Mouse (Mus musculus) gastrocnemius, postnatal 10 days (tissue): ENCODE data around the gene Gm28051. TPM values are rescaled to one million over a fixed set of nuclear protein-coding genes. Genes with fewer than 3 reads are reported as not detected.

Experiments
- DNase-seq: peaks from one replicate; pipeline ENCODE4 v3.0.0; 2021; ENCODE audit warnings: mixed read lengths
- total RNA-seq, 2 experiments: library from RNA; stranded (reverse); gene quantifications; 2 replicates each; pipeline ENCODE4 v1.2.3; 2021

Gm28051 gene
- total RNA-seq, 2 experiments from 2014 or later, result not detected

DNA sequence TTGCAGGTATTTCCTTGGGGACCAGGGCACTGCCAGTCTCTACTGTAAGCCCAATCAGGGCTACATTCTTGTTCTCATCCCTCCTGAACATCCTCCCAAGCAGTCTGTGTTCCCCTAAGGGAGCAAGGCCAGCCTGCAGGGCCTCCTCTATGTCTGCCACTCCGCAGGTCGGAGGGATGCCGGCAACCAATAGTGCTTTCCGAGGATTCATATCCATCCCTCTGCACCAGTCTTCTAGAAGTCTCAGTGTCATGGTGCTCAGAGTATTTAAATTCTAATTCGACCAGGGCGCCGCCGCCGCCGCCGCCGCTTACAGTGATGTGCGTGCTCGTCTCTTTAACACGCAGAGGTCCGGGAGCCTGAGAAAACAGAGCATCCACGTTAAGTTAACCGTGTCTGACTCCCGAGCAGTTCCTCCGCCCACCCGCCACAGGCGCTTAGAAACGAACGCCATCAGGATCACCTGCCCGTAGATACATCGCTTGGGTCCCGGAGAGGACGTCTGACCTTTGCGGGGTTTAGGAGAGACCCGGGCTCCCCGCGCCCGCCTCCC, 14.5 kb downstream of the Gm28051 start:
- no peak for DNase-seq

DNA sequence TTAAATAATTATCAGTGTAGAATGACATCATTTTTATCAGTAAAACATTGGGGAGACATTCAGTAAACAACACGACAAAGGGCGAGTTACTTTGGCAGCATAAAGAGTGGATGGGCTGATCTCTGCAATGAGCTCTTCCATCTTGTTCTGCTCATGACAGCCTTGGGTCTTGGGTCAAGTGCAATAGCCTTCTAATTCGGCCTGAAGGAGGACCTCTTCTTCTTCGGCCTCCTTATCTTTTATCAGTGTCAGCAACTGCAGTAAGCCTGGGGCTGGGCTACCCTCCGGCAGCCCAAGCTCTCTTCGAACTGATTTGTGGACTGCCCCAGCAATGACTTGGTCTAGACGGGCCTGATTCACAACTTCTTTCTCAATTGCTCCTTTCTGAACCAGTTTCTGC, 15.5 kb downstream of the Gm28051 start:
- DNase-seq, result no peak

- no peak for DNase-seq
These were observed 17.3 kb downstream of the Gm28051 start for GRCm38 (mm10) chr12:102740285-102740684.

DNA sequence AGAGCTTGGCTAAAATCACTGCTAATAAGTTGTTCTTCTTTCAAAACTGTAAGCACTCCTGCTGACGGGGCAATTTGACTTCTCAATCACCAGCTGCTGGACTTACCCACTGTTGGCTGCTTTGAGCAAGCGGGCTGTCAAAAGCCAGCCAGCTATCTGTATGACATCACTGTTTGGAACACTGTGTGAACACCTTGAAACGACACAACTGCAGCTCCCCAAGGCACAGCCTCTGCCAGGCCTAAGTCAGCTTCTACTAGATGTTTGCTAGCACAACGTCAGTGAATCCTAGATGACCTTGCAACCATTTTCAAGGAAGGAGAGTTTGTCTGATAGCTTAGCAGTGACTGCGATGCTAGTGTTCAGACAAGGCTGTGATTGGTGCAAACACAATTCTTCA, 18.5 kb downstream of the Gm28051 start:
- DNase-seq, result no peak

GRCm38 (mm10) chr12:102733381-102733780, 24.2 kb downstream of the Gm28051 start:
- peak; percentile 69 for DNase-seq

DNA sequence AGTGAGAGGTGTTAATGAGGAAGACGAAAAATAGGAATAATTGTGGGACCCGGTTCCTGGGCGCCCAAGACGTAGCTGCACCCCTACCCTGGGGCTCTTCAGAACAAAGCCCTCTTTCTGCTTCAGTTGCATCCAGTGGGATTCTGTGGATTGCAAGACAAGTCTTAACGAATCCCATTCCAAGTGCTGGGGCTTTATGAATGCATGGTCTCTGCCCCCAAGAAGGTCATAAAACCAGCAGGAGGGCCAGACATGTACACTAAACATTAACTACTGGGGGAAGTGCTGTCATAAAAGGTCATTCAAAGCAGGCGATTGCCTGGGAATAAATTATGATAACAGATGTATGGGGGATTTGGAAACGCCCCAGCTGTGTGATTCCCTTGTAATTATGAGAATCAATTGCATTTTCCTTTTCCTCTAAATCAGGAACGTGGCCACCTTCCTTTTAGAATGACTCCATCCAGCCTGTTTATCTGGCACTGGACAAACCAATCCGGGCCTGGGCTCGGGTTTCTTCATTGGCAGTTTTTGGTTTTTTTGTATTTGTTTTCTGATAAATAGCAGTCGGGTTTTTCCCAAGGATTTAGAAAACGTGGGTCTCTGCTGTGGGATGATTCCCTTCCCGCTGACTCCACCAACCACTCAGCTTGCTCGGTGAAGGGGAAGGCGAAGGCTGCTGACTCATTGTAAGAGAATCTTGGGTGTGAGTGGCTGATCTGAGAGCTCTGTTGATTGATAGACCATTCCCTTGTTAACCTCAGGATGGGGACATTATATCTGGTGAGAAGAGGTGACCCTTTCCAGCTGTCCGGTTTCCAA, 26.6 kb downstream of the Gm28051 start:
- no peak for DNase-seq

DNA sequence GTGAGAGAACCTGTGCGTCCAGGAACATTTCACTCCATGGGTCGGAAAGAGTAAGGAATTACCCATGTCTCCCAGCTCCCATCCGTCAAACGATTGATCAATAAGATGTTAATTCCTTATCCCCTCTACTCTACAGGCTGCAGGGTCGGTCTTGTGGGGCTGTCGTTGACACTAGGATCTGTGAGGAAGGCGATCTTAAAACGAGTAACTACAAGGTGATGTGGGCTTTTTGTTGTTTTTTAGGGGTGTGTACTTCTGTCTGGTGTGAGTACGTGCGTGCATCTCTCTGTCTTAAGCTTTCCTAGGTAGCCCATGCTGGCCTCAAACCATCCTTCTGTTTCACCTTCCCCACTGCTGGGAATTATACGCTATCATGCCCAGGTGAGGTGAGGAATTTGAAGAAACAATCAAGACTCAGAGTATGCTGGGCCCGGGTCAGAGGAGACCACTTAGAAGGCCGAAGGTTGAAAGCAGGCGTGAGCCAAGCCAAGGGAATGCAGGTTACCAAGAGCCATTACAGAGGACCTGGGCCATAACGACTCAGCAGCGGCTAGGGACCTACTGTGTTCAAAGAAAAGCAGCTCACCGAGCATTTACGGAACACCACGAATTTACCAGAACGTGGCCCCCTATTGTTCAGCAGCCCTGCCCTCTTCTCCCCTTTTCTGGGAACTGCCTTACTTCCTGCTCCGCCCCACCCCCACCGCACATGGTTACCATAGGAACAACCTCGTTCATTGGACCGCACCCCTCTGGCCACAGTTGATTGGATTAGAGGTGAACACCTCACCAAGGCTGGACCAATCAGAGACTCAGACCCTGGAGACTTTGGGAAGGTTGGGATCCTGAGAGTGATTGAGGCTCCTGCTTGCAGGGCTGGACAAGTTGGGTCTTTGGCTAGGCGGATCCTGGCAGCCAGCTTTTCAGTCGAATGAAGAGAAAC, 27.4 kb downstream of the Gm28051 start:
- peak; percentile 26 for DNase-seq

DNA sequence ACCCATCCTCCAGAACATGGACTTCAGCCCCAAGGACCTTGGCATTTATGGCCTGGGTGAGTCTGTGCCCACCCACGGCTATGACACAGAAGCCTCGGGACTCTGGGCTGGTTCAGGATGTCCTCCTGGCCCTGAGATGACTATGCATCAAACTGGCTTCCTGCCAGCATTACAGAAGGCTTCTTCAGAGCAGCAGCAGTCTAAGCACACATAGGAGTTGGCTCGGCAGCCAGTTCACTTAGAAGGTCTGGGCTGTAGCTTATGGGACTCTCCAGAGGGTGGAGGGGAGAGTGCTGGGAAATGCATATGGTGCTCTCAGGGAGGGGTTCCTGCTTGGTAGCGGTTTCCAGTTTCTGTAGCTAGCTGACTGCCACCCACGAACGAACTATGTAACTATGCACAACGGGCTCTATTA, 31.8 kb downstream of the Gm28051 start:
- DNase-seq, result no peak

GRCm38 (mm10) chr12:102725146-102725545, 32.4 kb downstream of the Gm28051 start:
- DNase-seq, result no peak

DNA sequence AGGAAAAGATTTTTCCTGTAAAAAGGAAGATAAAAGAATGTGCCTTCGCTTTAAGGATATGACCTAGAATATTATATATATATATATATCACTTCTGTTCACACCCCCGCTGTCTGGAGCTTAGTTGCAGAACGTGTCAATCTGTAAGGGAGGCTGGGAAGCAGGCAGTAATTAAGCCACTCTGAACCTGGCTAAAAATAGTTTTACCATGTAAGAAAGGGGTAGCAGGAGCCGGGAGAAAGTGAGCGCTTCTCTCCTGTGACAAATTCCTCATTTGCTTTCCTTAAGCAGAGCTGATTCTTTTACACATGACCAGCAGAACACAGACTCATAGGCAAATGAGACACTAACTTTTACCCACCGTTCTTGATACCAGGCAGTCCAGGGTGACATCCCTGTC, 33.7 kb downstream of the Gm28051 start:
- no peak for DNase-seq

DNA sequence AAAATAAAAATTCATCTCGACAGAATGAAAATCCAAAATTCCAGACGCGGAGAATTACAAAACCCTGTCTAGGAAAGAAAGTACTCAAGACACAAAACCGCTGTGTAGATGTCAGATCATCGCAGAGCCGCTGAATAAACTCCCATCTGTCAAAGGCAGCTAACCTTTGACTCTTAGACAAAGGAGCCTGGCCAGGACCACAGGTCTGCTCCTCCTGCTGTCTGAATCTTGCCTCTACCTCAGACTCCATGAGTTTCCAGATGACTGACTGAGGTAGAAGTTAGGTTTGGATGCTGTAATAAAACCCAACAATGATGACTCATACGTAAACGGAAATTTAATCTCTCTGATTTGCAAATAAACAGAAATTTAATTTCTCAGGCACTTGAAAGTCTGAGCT, 34.6 kb downstream of the Gm28051 start:
- DNase-seq, result no peak

GRCm38 (mm10) chr12:102722451-102722850, 35.1 kb downstream of the Gm28051 start:
- DNase-seq, result no peak

- peak; percentile 29 for DNase-seq
These were observed 37.8 kb downstream of the Gm28051 start for GRCm38 (mm10) chr12:102719552-102720315.

DNA sequence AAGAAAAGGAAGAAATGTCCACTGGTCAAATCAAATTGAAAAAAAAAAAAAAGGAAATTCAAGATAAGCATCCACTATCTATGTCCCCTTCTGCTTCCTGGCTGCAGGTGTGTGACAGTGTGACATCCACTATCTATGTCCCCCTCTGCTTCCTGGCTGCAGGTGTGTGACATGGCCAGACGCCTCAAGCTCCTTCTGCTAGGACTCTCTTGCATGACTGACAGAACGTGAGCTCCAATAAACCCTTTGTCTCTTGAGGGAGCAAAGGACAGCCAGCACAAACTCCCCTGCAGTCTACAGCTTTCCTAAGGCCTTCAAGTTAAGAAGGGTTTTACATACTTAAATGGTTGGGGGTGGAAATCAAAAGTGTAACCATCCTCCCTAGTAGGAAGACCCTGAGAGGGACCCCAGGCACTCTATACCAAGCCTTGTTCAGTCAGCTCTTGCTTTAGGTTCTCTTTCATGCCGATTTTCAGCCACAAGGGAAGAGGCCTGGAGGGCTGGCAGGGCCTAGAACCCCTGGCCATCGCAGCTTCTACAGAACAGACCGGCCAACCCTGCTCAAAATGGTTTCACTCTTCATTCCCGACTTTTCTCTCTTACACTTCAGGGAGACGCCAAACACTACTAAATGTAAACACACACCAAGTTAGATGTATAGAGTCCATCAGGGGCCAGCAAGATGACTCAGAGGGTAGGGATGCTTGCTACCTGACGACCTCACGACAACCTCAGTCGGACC, 42.7 kb downstream of the Gm28051 start:
- no peak for DNase-seq

GRCm38 (mm10) chr12:102714116-102714515, 43.4 kb downstream of the Gm28051 start:
- DNase-seq, result no peak

DNA sequence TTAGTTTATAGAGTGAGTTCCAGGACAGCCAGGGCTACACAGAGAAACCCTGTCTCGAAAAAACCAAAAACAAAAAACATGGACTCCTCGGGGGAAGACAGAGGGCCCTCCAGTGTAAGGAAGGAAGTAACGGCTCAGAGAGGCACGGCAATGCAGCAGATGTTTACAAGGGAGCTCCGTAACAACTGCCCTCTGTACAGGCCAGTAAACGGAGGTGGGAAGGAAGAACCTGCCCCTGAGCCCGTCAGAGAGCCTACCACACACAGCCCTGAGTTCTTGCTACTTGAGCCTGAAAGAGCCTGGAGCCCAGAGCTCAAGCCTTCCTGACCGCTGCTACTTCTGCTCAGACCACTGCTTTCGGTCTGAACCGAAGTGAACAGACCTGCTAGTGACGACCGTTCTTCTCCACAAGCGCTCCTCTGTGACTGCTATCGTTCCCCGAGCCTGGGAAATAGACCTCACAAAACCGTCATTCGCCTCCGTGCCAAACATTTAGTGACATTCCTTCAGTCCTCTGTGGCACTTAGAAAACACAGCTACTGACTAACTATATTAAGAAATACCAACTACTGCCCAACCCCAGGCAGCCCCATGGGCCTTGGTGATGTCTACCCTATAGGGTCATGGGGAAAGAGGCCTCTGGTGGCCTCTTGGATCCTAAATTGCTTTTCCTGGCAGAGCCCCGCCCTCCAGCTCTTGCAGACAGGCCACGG, 44.3 kb downstream of the Gm28051 start:
- DNase-seq, result no peak

DNA sequence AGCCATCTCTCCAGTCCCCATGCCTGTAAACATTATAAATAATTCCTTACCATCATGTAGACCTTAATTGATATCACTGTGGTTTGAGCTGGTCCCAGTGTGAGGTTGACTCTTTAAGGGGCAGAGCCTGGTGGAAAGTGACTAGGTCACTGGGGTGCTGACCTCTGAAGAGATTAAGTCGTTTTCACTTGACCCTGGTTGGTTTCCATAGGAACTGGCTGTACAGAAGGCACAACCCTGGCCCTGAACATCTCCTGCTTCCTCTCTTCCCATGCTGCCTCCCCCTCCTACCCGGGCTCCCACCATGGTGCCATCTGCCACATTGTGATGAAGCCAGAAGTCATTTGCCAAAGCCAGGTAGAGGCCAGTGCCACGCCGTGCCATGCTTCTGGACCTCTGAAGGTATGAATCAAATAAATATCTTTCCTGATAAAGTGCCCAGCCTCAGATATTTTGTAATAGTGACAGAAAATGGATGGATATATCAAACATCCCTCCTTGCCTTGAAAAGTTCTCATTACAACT, 46.7 kb downstream of the Gm28051 start:
- no peak for DNase-seq

DNA sequence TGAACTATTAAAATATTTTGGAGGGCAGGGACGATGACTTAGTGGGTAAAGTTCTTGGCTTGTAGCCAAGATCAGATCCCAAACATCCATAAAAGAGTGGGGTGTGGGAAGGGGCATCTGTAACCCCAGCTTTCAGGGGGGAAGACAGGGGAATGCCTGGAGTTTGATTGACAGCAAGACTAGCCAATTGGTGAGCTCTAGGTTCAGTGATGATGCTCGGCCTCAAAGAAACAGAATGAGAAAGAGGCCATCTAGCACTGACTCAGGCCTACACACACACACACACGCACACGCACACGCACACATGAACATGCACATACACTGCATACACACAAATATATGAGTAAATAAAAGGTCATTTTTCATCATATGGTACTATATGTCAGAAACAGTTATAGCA, 47.7 kb downstream of the Gm28051 start:
- no peak for DNase-seq

- no peak for DNase-seq
These were observed 49.3 kb downstream of the Gm28051 start for GRCm38 (mm10) chr12:102708220-102708619.

DNA sequence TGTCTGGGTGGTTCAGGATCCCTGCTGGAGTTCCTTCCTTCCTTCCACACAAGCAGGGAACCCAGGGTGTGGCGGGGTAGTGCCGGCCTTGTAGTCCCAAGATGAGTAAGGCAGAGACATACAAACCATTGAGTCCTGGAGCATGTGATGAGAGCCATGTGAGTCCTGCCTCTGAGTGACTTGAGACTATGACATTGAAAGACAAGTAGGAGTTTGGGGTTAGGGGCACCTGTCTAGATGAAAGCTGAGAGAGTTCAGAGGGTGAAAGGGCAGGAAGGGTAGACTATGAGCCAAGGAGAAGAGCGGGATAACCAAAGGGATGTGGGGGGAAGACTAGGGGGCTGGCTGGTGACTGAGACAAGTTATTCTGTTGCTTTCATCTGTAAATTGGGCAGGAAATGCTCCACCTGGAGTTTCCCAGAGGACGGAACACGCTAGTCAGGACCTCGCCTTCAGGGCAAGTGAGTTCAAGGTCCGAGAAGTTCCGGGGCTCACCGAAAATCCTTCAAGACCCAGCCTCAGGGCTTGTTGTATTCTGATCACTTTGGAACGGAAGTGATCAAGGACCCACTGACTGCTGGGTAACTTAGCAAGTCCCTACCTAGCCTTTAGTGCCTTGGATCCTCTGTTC, 50.6 kb downstream of the Gm28051 start:
- DNase-seq, result no peak
